ENCODE assay signal across 12 mouse cellular contexts in the genomic region with DNA sequence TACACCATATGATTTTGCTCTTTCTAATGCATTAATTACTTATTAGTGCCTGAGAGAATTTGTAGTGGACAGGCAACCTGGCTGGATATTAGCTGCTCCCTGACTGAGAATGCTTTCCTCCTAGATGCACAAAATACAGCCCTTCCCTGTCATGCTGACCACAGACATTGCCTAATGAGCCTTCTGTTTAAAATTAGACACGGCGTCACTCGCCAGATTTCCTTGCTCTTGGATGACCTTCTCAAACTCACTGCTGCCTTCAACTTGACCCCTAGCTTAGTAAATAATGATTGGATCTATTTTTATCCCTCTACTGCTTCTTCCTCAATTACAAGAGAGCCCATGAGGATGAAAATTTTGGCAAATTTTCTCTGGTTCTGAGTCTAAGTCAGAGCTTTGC. TPM values are rescaled to one million over a fixed set of nuclear protein-coding genes. Genes with fewer than 3 reads are reported as not detected.
DNase-seq lines count a peak whose midpoint lies in the region; ATAC-seq and TF ChIP-seq lines count a peak whose summit lies in the region.
"Had no signal": no experiment of that assay in that cellular context is flagged by ENCODE, and none has a peak within 500 bp of the region (broad histone marks: within the 10 kb centered on the region; RNA-seq: fewer than 3 reads in every experiment).

No protein-coding gene starts in this region.

- no peaks in the 10 kb centered on the region for H3K4me1 ChIP-seq in neural tube, embryonic 15.5 days
- no peaks in the 10 kb centered on the region for H3K4me1 ChIP-seq in intestine, embryonic 16.5 days (ENCODE audit: control insufficient read depth, insufficient read depth, low read length)
- H3K4me1 ChIP-seq in midbrain, postnatal 0 days (ENCODE audit: insufficient read depth, low read length), result no peaks in the 10 kb centered on the region

- DNase-seq in embryo, embryonic 10 days (ENCODE audit: low spot score), result peak; percentile 27
- DNase-seq in embryo, embryonic 9.5 days (ENCODE audit: extremely low spot score), result no peak
- DNase-seq in neural tube, embryonic 10.5 days (ENCODE audit: extremely low spot score, low spot score), result peak; percentile 7
- DNase-seq in kidney, postnatal 36 days, result peak; percentile 31 to 54
- DNase-seq in spleen, postnatal 36 days (ENCODE audit: low spot score in 2 of 2), result no peak
- DNase-seq in midbrain, postnatal 0 days (ENCODE audit: low spot score), result no peak
- DNase-seq: cerebellum, adult 11 months had no signal

- no peak overlapping the region for H3K4me2 ChIP-seq in neural tube, embryonic 15.5 days
- no peak overlapping the region for H3K4me2 ChIP-seq in intestine, embryonic 16.5 days (ENCODE audit: low read depth, low read length)
- H3K4me2 ChIP-seq in midbrain, postnatal 0 days (ENCODE audit: low read depth, low read length, poor library complexity, severe bottlenecking), result no peak overlapping the region
- H3K4me2 ChIP-seq: midbrain, embryonic 11.5 days had no signal

- H3K4me3 ChIP-seq in neural tube, embryonic 15.5 days (replicated peaks), result no peak overlapping the region
- no peak overlapping the region for H3K4me3 ChIP-seq in intestine, embryonic 16.5 days (ENCODE audit: low read length)
- H3K4me3 ChIP-seq in midbrain, postnatal 0 days (ENCODE audit: low read depth, low read length), result no peak overlapping the region

- WGBS in neural tube, embryonic 15.5 days, result 86% methylated on average over 3 of the region's 3 CpGs
- WGBS in intestine, embryonic 16.5 days, result 58% methylated on average over 3 of the region's 3 CpGs
- WGBS in midbrain, postnatal 0 days, result 83% methylated on average over 3 of the region's 3 CpGs

- H3K27me3 ChIP-seq in neural tube, embryonic 15.5 days (replicated peaks), result no peaks in the 10 kb centered on the region
- no peaks in the 10 kb centered on the region for H3K27me3 ChIP-seq in intestine, embryonic 16.5 days (replicated peaks; ENCODE audit: control insufficient read depth, insufficient read depth, low read length)
- no peaks in the 10 kb centered on the region for H3K27me3 ChIP-seq in midbrain, postnatal 0 days (ENCODE audit: insufficient read depth, low read length)

- H3K9ac ChIP-seq in neural tube, embryonic 15.5 days (replicated peaks), result no peak overlapping the region
- no peak overlapping the region for H3K9ac ChIP-seq in intestine, embryonic 16.5 days (ENCODE audit: low read depth, low read length)
- no peak overlapping the region for H3K9ac ChIP-seq in midbrain, postnatal 0 days (replicated peaks; ENCODE audit: low read length, poor library complexity, severe bottlenecking)

- H3K36me3 ChIP-seq in neural tube, embryonic 15.5 days, result no peaks in the 10 kb centered on the region
- H3K36me3 ChIP-seq in intestine, embryonic 16.5 days (ENCODE audit: control insufficient read depth, insufficient read depth, low read length), result no peaks in the 10 kb centered on the region
- H3K36me3 ChIP-seq in midbrain, postnatal 0 days (ENCODE audit: insufficient read depth, low read length), result no peaks in the 10 kb centered on the region

- ATAC-seq in neural tube, embryonic 15.5 days (ENCODE audit: low FRiP score), result no peak
- ATAC-seq in intestine, embryonic 16.5 days, result no peak
- no peak for ATAC-seq in midbrain, postnatal 0 days (ENCODE audit: low FRiP score)

- H3K9me3 ChIP-seq in neural tube, embryonic 15.5 days (replicated peaks), result no peaks in the 10 kb centered on the region
- H3K9me3 ChIP-seq in intestine, embryonic 16.5 days (ENCODE audit: control insufficient read depth, low read length), result no peaks in the 10 kb centered on the region
- no peaks in the 10 kb centered on the region for H3K9me3 ChIP-seq in midbrain, postnatal 0 days (ENCODE audit: low read length)

- TF ChIP-seq CTCF in midbrain, postnatal 0 days (IDR thresholded peaks at IDR 0.05), result no peak

- no peak overlapping the region for H3K27ac ChIP-seq in neural tube, embryonic 15.5 days (replicated peaks)
- no peak overlapping the region for H3K27ac ChIP-seq in intestine, embryonic 16.5 days (ENCODE audit: low read length)
- no peak overlapping the region for H3K27ac ChIP-seq in midbrain, postnatal 0 days (ENCODE audit: low read depth, low read length)

RNA-seq across cellular contexts. Expression of a gene that starts 21.1 kb away (rescaled TPM):
- not detected in 2 replicates for polyA plus RNA-seq in neural tube, embryonic 15.5 days (2015; fragmentation: Nextera tagmentation; extraction: Ambion mirVana)
- 0.06 TPM in 1 of 2 replicates, not detected in the other for polyA plus RNA-seq in intestine, embryonic 16.5 days (2015; fragmentation: Nextera tagmentation; extraction: Ambion mirVana)
- total RNA-seq in midbrain, postnatal 0 days (2014; rRNA removed), result not detected in 2 replicates
- polyA plus RNA-seq in midbrain, postnatal 0 days (2015; fragmentation: Nextera tagmentation; extraction: Ambion mirVana), result not detected in 2 replicates
- total RNA-seq: left cerebral cortex, postnatal 14 days had no signal
- polyA plus RNA-seq: midbrain, embryonic 11.5 days; stomach, embryonic 16.5 days had no signal

RNA-seq across cellular contexts. Expression of a gene that starts 39.6 kb away (rescaled TPM):
- polyA plus RNA-seq in neural tube, embryonic 15.5 days (2015; fragmentation: Nextera tagmentation; extraction: Ambion mirVana), result 0.10 and 0.40 TPM in 2 replicates
- 0.44 TPM in 2 replicates for polyA plus RNA-seq in intestine, embryonic 16.5 days (2015; fragmentation: Nextera tagmentation; extraction: Ambion mirVana)
- total RNA-seq in midbrain, postnatal 0 days (2014; rRNA removed), result 0.55 TPM in 1 of 2 replicates, not detected in the other
- 0.07 and 0.15 TPM in 2 replicates for polyA plus RNA-seq in midbrain, postnatal 0 days (2015; fragmentation: Nextera tagmentation; extraction: Ambion mirVana)
- total RNA-seq: left cerebral cortex, postnatal 14 days had no signal

RNA-seq across cellular contexts. Expression of a gene that starts 47.0 kb away (rescaled TPM):
- polyA plus RNA-seq in neural tube, embryonic 15.5 days (2015; fragmentation: Nextera tagmentation; extraction: Ambion mirVana), result not detected in 2 replicates
- 0.06 TPM in 1 of 2 replicates, not detected in the other for polyA plus RNA-seq in intestine, embryonic 16.5 days (2015; fragmentation: Nextera tagmentation; extraction: Ambion mirVana)
- not detected in 2 replicates for total RNA-seq in midbrain, postnatal 0 days (2014; rRNA removed)
- polyA plus RNA-seq in midbrain, postnatal 0 days (2015; fragmentation: Nextera tagmentation; extraction: Ambion mirVana), result not detected in 2 replicates
- total RNA-seq: left cerebral cortex, postnatal 14 days had no signal
- polyA plus RNA-seq: midbrain, embryonic 11.5 days; stomach, embryonic 16.5 days had no signal

Comparison
In these comparisons a context has a peak if more than half of its experiments do, and no peak if none do; other contexts are left out.
1. DNase-seq: peak in embryo, embryonic 10 days (single experiment), neural tube, embryonic 10.5 days (single experiment) and kidney, postnatal 36 days (2 of 2); none in embryo, embryonic 9.5 days (single experiment), spleen, postnatal 36 days (0 of 2) and midbrain, postnatal 0 days (single experiment).